Mouse (Mus musculus) MEL (cell line): ENCODE data around the gene Dock10. TPM values are rescaled to one million over a fixed set of nuclear protein-coding genes. Genes with fewer than 3 reads are reported as not detected.

Experiments used
- DNase-seq: peaks from one replicate; pipeline ENCODE4 v3.0.0; 2011; ENCODE audit warnings: low read depth, low spot score
- H3K27ac ChIP-seq: 2 replicates; pipeline ENCODE4 v1.5.1; 2012; ENCODE audit warnings: low read depth, mild to moderate bottlenecking, control low read depth, low read length, moderate library complexity; ENCODE audit not compliant: control insufficient read depth
- H3K27me3 ChIP-seq, 2 experiments: fragments of 150-350 bp in 1 of 2; sonication (generic) in 1 of 2; 2 replicates each; pipeline ENCODE4 v1.6.1; 2012; ENCODE audit warnings: low read length in 2 of 2, mild to moderate bottlenecking in 2 of 2, improper control_type of control experiment in 1 of 2, moderate library complexity in 1 of 2; ENCODE audit not compliant: insufficient read depth in 2 of 2, control insufficient read depth in 1 of 2
- H3K36me3 ChIP-seq, 2 experiments: 2 replicates each; pipeline ENCODE4 v1.6.1; 2012 to 2014; ENCODE audit warnings: low read length in 2 of 2, improper control_type of control experiment in 1 of 2, inconsistent platforms in 1 of 2, mild to moderate bottlenecking in 1 of 2; ENCODE audit not compliant: insufficient read depth in 2 of 2, control insufficient read depth in 1 of 2
- H3K4me1 ChIP-seq, 2 experiments: fragments of 150-350 bp in 1 of 2; sonication (generic) in 1 of 2; 2 replicates each; pipeline ENCODE4 v1.6.1; 2012; ENCODE audit warnings: low read length in 2 of 2, improper control_type of control experiment in 1 of 2, mild to moderate bottlenecking in 1 of 2; ENCODE audit not compliant: insufficient read depth in 2 of 2, control insufficient read depth in 1 of 2
- H3K4me3 ChIP-seq, 2 experiments: fragments of 150-350 bp in 1 of 2; sonication (generic) in 1 of 2; 2 replicates each; pipeline ENCODE4 v1.5.1; 2012; ENCODE audit warnings: low read depth in 2 of 2, low read length in 2 of 2, mild to moderate bottlenecking in 2 of 2, moderate library complexity in 2 of 2, control low read depth in 1 of 2, improper control_type of control experiment in 1 of 2; ENCODE audit not compliant: control insufficient read depth in 1 of 2, insufficient read depth in 1 of 2
- H3K79me2 ChIP-seq: 2 replicates; pipeline ENCODE4 v1.6.1; 2012; ENCODE audit warnings: mild to moderate bottlenecking, low read length, moderate library complexity; ENCODE audit not compliant: control insufficient read depth, poor library complexity, insufficient read depth
- H3K9ac ChIP-seq: 2 replicates; pipeline ENCODE4 v1.6.1; 2012; ENCODE audit warnings: low read depth, mild to moderate bottlenecking, control low read depth, low read length, moderate library complexity; ENCODE audit not compliant: control insufficient read depth, poor library complexity, severe bottlenecking
- H3K9me3 ChIP-seq: fragments of 150-350 bp; sonication (generic); replicated peaks from 2 replicates; pipeline ENCODE4 v1.6.1; 2012; ENCODE audit warnings: mild to moderate bottlenecking, low read length, improper control_type of control experiment, moderate library complexity; ENCODE audit not compliant: insufficient read depth
- BHLHE40 ChIP-seq: IDR thresholded peaks from 2 replicates; pipeline ENCODE4 v1.6.1; 2012; ENCODE audit warnings: low read depth, mild to moderate bottlenecking, inconsistent platforms, low read length, improper control_type of control experiment, borderline replicate concordance
- CHD1 ChIP-seq: IDR thresholded peaks from 2 replicates; pipeline ENCODE4 v1.6.1; 2012; ENCODE audit warnings: low read depth, mild to moderate bottlenecking, inconsistent platforms, low read length, improper control_type of control experiment
- CHD2 ChIP-seq: IDR thresholded peaks from 2 replicates; pipeline ENCODE4 v1.6.1; 2011; ENCODE audit warnings: low read length, improper control_type of control experiment
- ELF1 ChIP-seq: IDR thresholded peaks from 2 replicates; pipeline ENCODE4 v1.6.1; 2014; ENCODE audit warnings: low read depth, mild to moderate bottlenecking, inconsistent platforms, low read length, improper control_type of control experiment, moderate library complexity
- EP300 ChIP-seq, 2 experiments: IDR thresholded peaks; 2 replicates each; pipeline ENCODE4 v1.6.1; 2011; ENCODE audit warnings: improper control_type of control experiment in 2 of 2, low read length in 2 of 2, low read depth in 1 of 2, mild to moderate bottlenecking in 1 of 2
- GABPA ChIP-seq: IDR thresholded peaks from 2 replicates; pipeline ENCODE4 v1.6.1; 2012; ENCODE audit warnings: low read depth, mild to moderate bottlenecking, inconsistent platforms, low read length, improper control_type of control experiment, moderate library complexity
- JUND ChIP-seq: IDR thresholded peaks from 2 replicates; pipeline ENCODE4 v1.6.1; 2011; ENCODE audit warnings: low read depth, mild to moderate bottlenecking, improper control_type of control experiment, low read length
- KAT2A ChIP-seq: conservative IDR thresholded peaks from 2 replicates; pipeline ENCODE4 v1.6.1; 2012; ENCODE audit warnings: low read depth, low read length, improper control_type of control experiment, inconsistent platforms
- MAX ChIP-seq: IDR thresholded peaks from 2 replicates; pipeline ENCODE4 v1.6.1; 2011; ENCODE audit warnings: low read length, improper control_type of control experiment
- MXI1 ChIP-seq: IDR thresholded peaks from 2 replicates; pipeline ENCODE4 v1.6.1; 2011; ENCODE audit warnings: mild to moderate bottlenecking, low read depth, low read length, improper control_type of control experiment
- MYB ChIP-seq: IDR thresholded peaks from 2 replicates; pipeline ENCODE4 v1.6.1; 2011; ENCODE audit warnings: mild to moderate bottlenecking, low read depth, low read length, improper control_type of control experiment
- MYC ChIP-seq: IDR thresholded peaks from 2 replicates; pipeline ENCODE4 v1.6.1; 2011; ENCODE audit warnings: low read depth, mild to moderate bottlenecking, low read length, improper control_type of control experiment, moderate library complexity
- NELFE ChIP-seq: IDR thresholded peaks from 2 replicates; pipeline ENCODE4 v1.6.1; 2011; ENCODE audit warnings: low read depth, low read length, improper control_type of control experiment
- NRF1 ChIP-seq: IDR thresholded peaks from 2 replicates; pipeline ENCODE4 v1.6.1; 2014; ENCODE audit warnings: low read depth, mild to moderate bottlenecking, inconsistent platforms, low read length, improper control_type of control experiment, moderate library complexity; ENCODE audit not compliant: poor library complexity, insufficient read depth, severe bottlenecking
- POLR2AphosphoS5 ChIP-seq: IDR thresholded peaks from 2 replicates; pipeline ENCODE4 v1.6.1; 2012; ENCODE audit warnings: low read depth, borderline replicate concordance, mild to moderate bottlenecking, inconsistent platforms, low read length, moderate library complexity, mixed read lengths
- RAD21 ChIP-seq: IDR thresholded peaks from 2 replicates; pipeline ENCODE4 v1.6.1; 2011; ENCODE audit warnings: mild to moderate bottlenecking, low read depth, low read length, improper control_type of control experiment
- RCOR1 ChIP-seq: IDR thresholded peaks from 2 replicates; pipeline ENCODE4 v1.6.1; 2012; ENCODE audit warnings: low read depth, mild to moderate bottlenecking, inconsistent platforms, low read length, improper control_type of control experiment
- SIN3A ChIP-seq: IDR thresholded peaks from 2 replicates; pipeline ENCODE4 v1.6.1; 2012; ENCODE audit warnings: low read length, improper control_type of control experiment, inconsistent platforms
- SMC3 ChIP-seq: IDR thresholded peaks from 2 replicates; pipeline ENCODE4 v1.6.1; 2011; ENCODE audit warnings: low read depth, low read length, improper control_type of control experiment
- TAL1 ChIP-seq: IDR thresholded peaks from 2 replicates; pipeline ENCODE4 v1.6.1; 2012; ENCODE audit warnings: mild to moderate bottlenecking, inconsistent platforms, low read length, moderate library complexity, mixed read lengths
- TBP ChIP-seq: IDR thresholded peaks from 2 replicates; pipeline ENCODE4 v1.8.0; 2011; ENCODE audit warnings: low read depth, low read length, improper control_type of control experiment
- TCF12 ChIP-seq: IDR thresholded peaks from 2 replicates; pipeline ENCODE4 v1.6.1; 2014; ENCODE audit warnings: low read depth, mild to moderate bottlenecking, inconsistent platforms, low read length, improper control_type of control experiment, moderate library complexity
- UBTF ChIP-seq: IDR thresholded peaks from 2 replicates; pipeline ENCODE4 v1.6.1; 2012; ENCODE audit warnings: low read depth, mild to moderate bottlenecking, inconsistent platforms, low read length, improper control_type of control experiment, moderate library complexity, borderline replicate concordance; ENCODE audit not compliant: insufficient read depth
- USF2 ChIP-seq, 2 experiments: IDR thresholded peaks; 2 replicates each; pipeline ENCODE4 v1.6.1; 2011 to 2012; ENCODE audit warnings: improper control_type of control experiment in 2 of 2, low read length in 2 of 2, borderline replicate concordance in 1 of 2, inconsistent platforms in 1 of 2, low read depth in 1 of 2, mild to moderate bottlenecking in 1 of 2; ENCODE audit not compliant: insufficient read depth in 1 of 2
- ZC3H11A ChIP-seq: IDR thresholded peaks from 2 replicates; pipeline ENCODE4 v1.6.1; 2012; ENCODE audit warnings: low read depth, mild to moderate bottlenecking, inconsistent platforms, low read length, improper control_type of control experiment
- ZKSCAN1 ChIP-seq: IDR thresholded peaks from 2 replicates; pipeline ENCODE4 v1.6.1; 2012; ENCODE audit warnings: low read depth, mild to moderate bottlenecking, inconsistent platforms, low read length, improper control_type of control experiment, moderate library complexity
- ZMIZ1 ChIP-seq: IDR thresholded peaks from 2 replicates; pipeline ENCODE4 v1.6.1; 2012; ENCODE audit warnings: low read depth, mild to moderate bottlenecking, inconsistent platforms, low read length, improper control_type of control experiment, moderate library complexity
- ZNF384 ChIP-seq: IDR thresholded peaks from 2 replicates; pipeline ENCODE4 v1.6.1; 2012; ENCODE audit warnings: low read depth, mild to moderate bottlenecking, inconsistent platforms, low read length, improper control_type of control experiment
- polyA plus RNA-seq, 2 experiments: library from polyadenylated mRNA; stranded (reverse) in 1 of 2; unstranded in 1 of 2; fragments of >175 nt in 1 of 2; fragments of >200 nt in 1 of 2; gene quantifications; 2 replicates each; pipeline versions ENCODE4 v1.2.1 to v1.2.4; 2012; ENCODE audit warnings: low replicate concordance in 2 of 2, low read depth in 1 of 2; ENCODE audit not compliant: insufficient read length in 2 of 2, insufficient read depth in 1 of 2, missing spikeins in 1 of 2
- total RNA-seq: library from RNA; depleted of rRNA; stranded (reverse); fragments of 300-350 nt; gene quantifications from 2 replicates; pipeline ENCODE4 v1.2.3, GENCODE M21; 2012

Gene Dock10
- total and polyA plus RNA-seq, 3 experiments = 11.5 to 74.0 (median 14.3) TPM

DNA sequence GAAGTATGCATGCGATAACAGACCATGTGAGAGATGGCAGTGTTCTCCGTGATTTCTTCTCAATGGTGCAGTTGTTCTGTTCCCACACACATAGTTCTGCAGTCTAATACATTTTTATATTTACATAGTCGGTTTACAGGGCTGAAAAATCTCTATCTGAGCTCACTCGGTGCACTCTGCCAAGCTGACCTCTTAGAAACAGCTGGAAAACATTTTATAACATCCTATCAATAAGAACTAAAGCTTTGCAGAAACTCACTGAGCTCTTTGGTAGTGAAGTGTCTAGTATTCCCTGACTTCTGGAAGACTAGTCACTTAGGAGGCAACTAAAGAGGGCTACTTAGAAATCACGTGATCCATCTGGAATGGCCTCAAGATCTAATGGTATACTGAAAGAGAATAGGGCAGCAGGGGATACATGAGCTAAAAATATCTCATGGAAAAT, 48.2 kb downstream of the Dock10 start:
- H3K27ac ChIP-seq = no peak overlapping the region
- H3K36me3 ChIP-seq = peaks cover 0 to 4% of the 10 kb centered on the region in 2 experiments; a peak in 3 of 4 replicates
- no peaks in the 10 kb centered on the region for H3K9me3 ChIP-seq
- H3K4me1 ChIP-seq = no peaks in the 10 kb centered on the region; a peak in 1 of 4 replicates
- H3K9ac ChIP-seq = no peak overlapping the region
- no peaks in the 10 kb centered on the region for H3K79me2 ChIP-seq
- no peak for DNase-seq
- TF ChIP-seq MAX (no peak), TBP (no peak), NRF1 (no peak), SIN3A (no peak), MYB (no peak), BHLHE40 (no peak), USF2 (IDR thresholded peaks at IDR 0.05; ENCODE audit: borderline replicate concordance in 1 of 2, insufficient read depth in 1 of 2, low read depth in 1 of 2, low read length in 2 of 2) (no peak), JUND (no peak), ZMIZ1 (no peak), RCOR1 (no peak), MYC (no peak), ELF1 (no peak), CHD2 (no peak), CHD1 (no peak), TAL1 (no peak), ZC3H11A (no peak), ZNF384 (no peak), TCF12 (no peak), KAT2A (no peak), MXI1 (no peak)
- H3K4me3 ChIP-seq = no peak overlapping the region
- H3K27me3 ChIP-seq = no peaks in the 10 kb centered on the region

DNA sequence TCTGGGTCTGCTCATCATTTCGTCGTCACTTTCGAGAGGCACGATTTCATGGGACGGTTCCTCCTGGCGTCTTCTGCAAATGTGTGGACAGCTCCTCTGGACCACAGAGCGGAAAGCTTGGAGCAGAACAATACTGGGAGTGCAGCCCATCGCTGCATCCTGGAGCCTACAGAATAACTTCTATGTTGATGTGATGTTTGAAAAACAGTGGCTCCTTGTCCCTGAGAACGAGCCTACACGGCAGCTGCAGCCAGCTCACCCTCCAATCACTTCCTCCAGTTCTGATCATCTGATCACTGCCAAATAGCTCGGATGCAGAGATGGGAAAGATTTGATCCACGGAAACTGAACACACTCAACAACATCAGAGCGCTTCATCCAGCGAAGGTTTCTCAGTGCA, 49.0 kb downstream of the Dock10 start:
- H3K9me3 ChIP-seq = no peaks in the 10 kb centered on the region
- TF ChIP-seq POLR2AphosphoS5 (no peak), TAL1 (no peak), UBTF (no peak), RAD21 (no peak), EP300 (IDR thresholded peaks at IDR 0.05; ENCODE audit: low read depth in 1 of 2, low read length in 2 of 2) (no peak), GABPA (no peak), NELFE (no peak), SIN3A (no peak), CHD1 (no peak), SMC3 (no peak), ZKSCAN1 (no peak), MAX (no peak), JUND (no peak)
- TF ChIP-seq, all 39 proteins: peak for 0
- peaks cover 0 to 4% of the 10 kb centered on the region in 2 experiments; a peak in 3 of 4 replicates for H3K36me3 ChIP-seq
- H3K9ac ChIP-seq = no peak overlapping the region
- H3K4me3 ChIP-seq = no peak overlapping the region
- no peaks in the 10 kb centered on the region for H3K27me3 ChIP-seq
- no peaks in the 10 kb centered on the region for H3K79me2 ChIP-seq
- H3K4me1 ChIP-seq = no peaks in the 10 kb centered on the region; a peak in 1 of 4 replicates
- no peak for DNase-seq
- no peak overlapping the region for H3K27ac ChIP-seq
